Mouse (Mus musculus): Measurements from ENCODE around the gene Polr2l. TPM values are rescaled to one million over a fixed set of nuclear protein-coding genes. Genes with fewer than 3 reads are reported as not detected.

The Polr2l gene
- polyA plus RNA-seq (2016; fragmentation: Nextera tagmentation; extraction: Ambion mirVana): 87.0 and 95.7 TPM in 2 replicates

DNA sequence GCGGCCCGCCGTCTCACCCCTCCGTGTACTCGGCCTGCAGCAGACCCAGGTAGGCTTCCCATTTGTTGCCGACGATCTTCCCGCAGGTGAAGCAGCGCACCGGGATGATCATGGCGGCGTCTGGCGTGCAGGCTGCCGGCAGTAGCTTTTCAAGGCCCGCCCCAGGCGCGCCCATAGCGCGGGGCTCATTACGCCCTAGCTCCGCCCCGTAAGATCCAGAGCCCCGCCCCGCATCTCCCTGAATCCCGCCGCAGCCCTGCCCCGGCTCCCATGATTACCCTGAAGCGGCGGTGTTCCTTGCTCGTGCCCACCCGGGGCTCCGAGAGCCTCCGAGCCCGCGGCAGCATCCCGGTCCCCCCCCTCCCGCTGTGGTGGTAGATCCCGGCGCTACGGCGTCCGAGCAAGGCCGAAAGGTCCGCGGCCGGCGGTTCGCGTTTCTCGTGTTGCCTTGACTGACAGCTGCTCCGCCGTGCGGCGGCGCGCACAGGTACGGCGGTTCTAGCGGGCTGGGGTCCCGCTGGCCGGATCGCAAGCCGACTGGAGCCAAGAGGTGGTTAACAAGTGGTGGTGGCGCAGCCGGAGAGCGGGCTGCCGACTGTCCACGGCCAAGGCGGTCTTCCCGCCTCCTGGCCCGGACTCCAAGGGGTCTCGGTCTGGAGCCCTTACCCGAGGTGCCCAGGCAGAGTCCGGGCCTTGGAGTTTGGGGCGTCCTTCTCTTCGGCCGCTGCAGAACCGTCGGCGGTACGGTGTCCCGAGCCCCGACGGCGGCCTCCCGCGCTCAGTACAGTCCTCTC is at the start of gene Polr2l, which contains the start of gene Tspan4:
Gene Polr2l (minus strand): TSS at position 122 of the 794 bp plus-strand sequence.
Gene Tspan4 (plus strand): TSS at position 230 of the 794 bp plus-strand sequence.
- Histone ChIP-seq H3K4me1 (peaks cover 51% of the 10 kb centered on the region), H3K27ac (peak within 1 kb of the TSS; percentile 99), H3K9me3 (no peaks in the 10 kb centered on the region), H3K27me3 (ENCODE audit: poor library complexity, severe bottlenecking) (peaks cover 29% of the 10 kb centered on the region), H3K36me3 (replicated peaks) (peaks cover 26% of the 10 kb centered on the region), H3K4me3 (peak within 1 kb of the TSS; percentile 88)
- peak; percentile 92 for DNase-seq (ENCODE audit: extremely low spot score, low spot score)
- under 1% methylated on average over 87 of the region's 87 CpGs for WGBS

DNA sequence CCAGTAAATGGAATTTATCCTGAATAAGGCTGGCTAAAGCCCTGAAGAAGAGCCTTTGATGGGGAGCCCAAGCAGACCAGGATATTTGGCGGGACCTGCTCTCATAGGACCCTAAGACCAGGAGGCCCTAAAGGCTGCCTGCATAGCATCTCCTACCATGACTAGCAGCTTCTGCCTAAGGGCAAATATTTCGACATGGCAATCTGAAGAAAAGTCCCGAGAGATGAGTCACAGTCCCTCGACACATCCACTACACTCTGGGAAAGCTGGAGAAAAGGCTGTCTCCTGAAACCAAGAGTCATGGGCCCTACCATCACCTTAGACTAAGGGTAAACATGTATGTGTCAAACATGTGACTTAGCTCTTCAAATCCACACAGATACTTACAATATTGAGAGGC is 49.3 kb upstream of the Polr2l start:
- no peak overlapping the region for H3K4me3 ChIP-seq
- H3K27me3 ChIP-seq (ENCODE audit: poor library complexity, severe bottlenecking): no peaks in the 10 kb centered on the region
- H3K4me1 ChIP-seq: no peaks in the 10 kb centered on the region
- H3K36me3 ChIP-seq (replicated peaks): peaks cover 30% of the 10 kb centered on the region
- WGBS: 93% methylated on average over 4 of the region's 4 CpGs
- no peaks in the 10 kb centered on the region for H3K9me3 ChIP-seq
- H3K27ac ChIP-seq: no peak overlapping the region
- DNase-seq (ENCODE audit: extremely low spot score, low spot score): no peak

DNA sequence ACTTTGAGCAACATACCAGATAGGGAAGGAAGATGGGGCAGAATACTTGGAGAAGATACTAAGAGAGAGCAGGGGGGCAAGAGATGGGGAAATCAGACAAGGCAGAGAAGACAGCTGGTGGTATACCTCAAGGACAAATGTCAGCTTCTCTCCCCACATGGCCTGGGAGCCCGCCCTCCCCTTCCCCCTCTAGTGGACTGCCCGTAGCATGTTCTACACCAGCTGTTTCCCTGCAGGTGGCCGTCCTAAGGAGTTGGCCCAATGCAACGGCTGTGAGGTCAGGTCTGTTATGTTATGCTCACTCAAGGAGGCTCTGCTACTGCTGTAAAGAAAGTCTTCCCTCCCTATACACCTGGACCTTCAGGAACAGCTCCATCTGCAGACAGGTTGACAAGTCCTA is 48.1 kb upstream of the Polr2l start:
- no peak for DNase-seq (ENCODE audit: extremely low spot score, low spot score)

DNA sequence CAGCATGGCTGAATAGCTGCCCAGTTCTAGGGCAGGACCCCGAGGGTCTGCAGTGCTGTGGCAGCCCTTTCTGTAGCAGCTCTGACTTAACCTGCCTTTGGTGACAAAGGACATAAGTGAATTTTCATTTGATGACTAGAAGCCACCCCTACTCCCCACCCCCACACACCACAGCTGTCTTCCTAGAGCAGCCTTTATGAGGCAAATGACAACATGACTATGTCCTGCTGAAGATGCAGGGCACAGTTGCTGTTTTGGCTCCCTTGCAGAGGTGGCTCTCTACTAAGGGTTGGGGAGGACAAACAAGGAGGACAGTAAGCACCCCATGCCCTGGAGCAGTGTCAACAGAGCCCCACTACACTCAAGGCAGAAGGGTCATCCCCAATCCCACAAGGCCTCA is 44.9 kb upstream of the Polr2l start:
- Histone ChIP-seq H3K9me3 (no peaks in the 10 kb centered on the region), H3K36me3 (replicated peaks) (peaks cover 8% of the 10 kb centered on the region; the same call in 1 of the 2 replicates), H3K27ac (no peak overlapping the region), H3K4me3 (no peak overlapping the region), H3K27me3 (ENCODE audit: poor library complexity, severe bottlenecking) (no peaks in the 10 kb centered on the region), H3K4me1 (no peaks in the 10 kb centered on the region)
- DNase-seq (ENCODE audit: extremely low spot score, low spot score): no peak
- 80% methylated on average over 1 of the region's 1 CpGs for WGBS

More for the DNA sequence above, 48.1 kb upstream of the Polr2l start:
- H3K4me3 ChIP-seq: no peak overlapping the region
- no peaks in the 10 kb centered on the region for H3K4me1 ChIP-seq
- H3K27ac ChIP-seq: no peak overlapping the region
- H3K27me3 ChIP-seq (ENCODE audit: poor library complexity, severe bottlenecking): no peaks in the 10 kb centered on the region
- WGBS: 62% methylated on average over 4 of the region's 4 CpGs
- peaks cover 20% of the 10 kb centered on the region for H3K36me3 ChIP-seq (replicated peaks)
- no peaks in the 10 kb centered on the region for H3K9me3 ChIP-seq

DNA sequence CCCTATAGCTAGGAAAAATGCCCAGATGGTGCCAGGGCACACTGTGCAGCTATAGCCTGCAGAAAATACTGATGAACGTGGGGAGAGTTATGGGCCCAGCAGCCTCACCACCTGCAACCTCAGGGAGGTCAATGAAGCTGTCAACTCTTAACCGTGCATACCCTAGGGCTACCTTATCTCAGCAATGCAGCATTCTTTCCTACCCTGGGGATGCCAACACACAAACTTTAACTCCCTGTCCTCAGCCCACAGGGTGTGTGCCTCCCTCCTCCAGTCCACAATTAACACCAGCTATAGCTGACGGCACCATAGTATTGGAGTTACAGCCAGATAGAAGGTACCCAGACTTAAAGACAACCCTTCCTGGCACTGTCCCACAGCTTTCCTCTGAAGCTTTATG is 44.0 kb upstream of the Polr2l start:
- WGBS: 86% methylated on average over 3 of the region's 3 CpGs
- Histone ChIP-seq H3K36me3 (replicated peaks) (peaks cover 10% of the 10 kb centered on the region), H3K4me3 (no peak overlapping the region), H3K27me3 (ENCODE audit: poor library complexity, severe bottlenecking) (no peaks in the 10 kb centered on the region), H3K4me1 (no peaks in the 10 kb centered on the region), H3K27ac (no peak overlapping the region), H3K9me3 (no peaks in the 10 kb centered on the region)
- no peak for DNase-seq (ENCODE audit: extremely low spot score, low spot score)

DNA sequence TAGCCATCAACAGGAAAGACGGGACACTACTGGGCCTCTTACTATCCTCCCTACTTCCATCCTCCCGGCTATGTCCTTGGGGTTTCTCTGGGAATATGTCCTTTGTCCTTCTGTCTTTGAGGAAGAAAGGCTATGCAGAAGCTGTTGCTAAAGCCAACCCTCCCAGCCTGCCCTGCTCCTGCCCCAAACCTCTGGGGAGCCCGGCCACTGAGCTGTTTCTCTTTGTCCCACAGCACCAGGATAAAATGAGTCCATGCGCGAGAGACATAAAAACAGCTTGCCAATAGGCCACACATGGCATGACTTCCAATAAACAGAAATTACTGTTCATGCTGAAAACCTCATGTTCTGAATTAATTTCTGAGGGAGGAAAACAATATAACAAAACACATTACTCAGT is 43.4 kb upstream of the Polr2l start:
- no peaks in the 10 kb centered on the region for H3K4me1 ChIP-seq
- no peak for DNase-seq (ENCODE audit: extremely low spot score, low spot score)
- 90% methylated on average over 5 of the region's 5 CpGs for WGBS
- no peaks in the 10 kb centered on the region for H3K9me3 ChIP-seq
- peaks cover 17% of the 10 kb centered on the region for H3K36me3 ChIP-seq (replicated peaks)
- H3K4me3 ChIP-seq: no peak overlapping the region
- H3K27me3 ChIP-seq (ENCODE audit: poor library complexity, severe bottlenecking): no peaks in the 10 kb centered on the region
- H3K27ac ChIP-seq: no peak overlapping the region

DNA sequence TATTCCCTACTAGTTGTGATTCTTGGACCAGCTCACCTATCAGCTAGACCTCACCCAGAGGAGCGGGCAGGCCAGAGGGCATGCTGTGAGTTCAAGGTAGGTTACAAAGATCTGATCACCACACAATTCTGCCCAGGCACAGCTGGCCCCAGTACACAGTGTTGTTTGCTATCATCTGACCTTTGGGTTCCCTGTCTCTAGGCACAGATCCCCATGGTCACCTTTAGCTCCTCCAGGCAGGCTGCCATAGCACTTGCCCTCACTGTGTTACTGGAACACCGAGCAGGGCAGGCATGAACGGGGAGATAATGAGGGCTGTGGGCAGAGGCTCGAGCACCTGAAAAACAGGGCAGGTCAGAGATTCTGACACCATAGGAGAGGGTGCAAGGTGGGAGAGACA is 42.7 kb upstream of the Polr2l start:
- Histone ChIP-seq H3K27ac (no peak overlapping the region), H3K4me3 (no peak overlapping the region), H3K36me3 (replicated peaks) (peaks cover 17% of the 10 kb centered on the region), H3K9me3 (no peaks in the 10 kb centered on the region), H3K27me3 (ENCODE audit: poor library complexity, severe bottlenecking) (no peaks in the 10 kb centered on the region), H3K4me1 (no peaks in the 10 kb centered on the region)
- 84% methylated on average over 4 of the region's 4 CpGs for WGBS
- DNase-seq (ENCODE audit: extremely low spot score, low spot score): no peak

DNA sequence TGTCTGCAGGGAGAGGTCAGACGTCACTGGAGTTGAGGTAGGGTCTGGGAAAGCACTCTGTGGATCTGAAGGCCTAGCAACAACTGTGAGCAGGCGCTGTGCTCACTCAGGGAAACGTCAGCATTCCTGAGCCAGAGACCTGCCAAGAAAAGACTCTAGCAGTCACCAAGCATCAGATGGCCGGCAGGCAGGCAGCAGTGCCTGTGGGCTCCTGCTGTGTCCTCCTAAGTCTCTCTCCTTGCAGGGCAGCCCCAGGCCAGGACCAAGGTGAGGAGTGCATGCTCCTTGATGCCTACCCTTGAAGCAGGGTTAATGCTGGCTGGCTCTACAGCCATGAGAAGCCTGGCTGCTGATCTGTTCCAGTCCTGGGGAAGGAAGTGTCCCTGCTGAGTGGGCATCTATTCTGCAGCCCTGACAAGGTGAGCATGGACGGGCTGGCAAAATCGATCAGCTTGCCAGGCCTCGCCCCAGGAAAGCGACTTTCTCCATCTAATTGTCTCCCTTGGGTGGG is 35.8 kb upstream of the Polr2l start:
- H3K4me3 ChIP-seq: no peak overlapping the region
- H3K9me3 ChIP-seq: peaks cover 2% of the 10 kb centered on the region; the same call in 1 of the 2 replicates
- no peaks in the 10 kb centered on the region for H3K27me3 ChIP-seq (ENCODE audit: poor library complexity, severe bottlenecking)
- no peak for DNase-seq (ENCODE audit: extremely low spot score, low spot score)
- WGBS: 70% methylated on average over 8 of the region's 8 CpGs
- peaks cover 50% of the 10 kb centered on the region for H3K36me3 ChIP-seq (replicated peaks)
- H3K4me1 ChIP-seq: peaks cover 28% of the 10 kb centered on the region
- H3K27ac ChIP-seq: peak overlapping the region; percentile 26; the same call in 1 of the 2 replicates

DNA sequence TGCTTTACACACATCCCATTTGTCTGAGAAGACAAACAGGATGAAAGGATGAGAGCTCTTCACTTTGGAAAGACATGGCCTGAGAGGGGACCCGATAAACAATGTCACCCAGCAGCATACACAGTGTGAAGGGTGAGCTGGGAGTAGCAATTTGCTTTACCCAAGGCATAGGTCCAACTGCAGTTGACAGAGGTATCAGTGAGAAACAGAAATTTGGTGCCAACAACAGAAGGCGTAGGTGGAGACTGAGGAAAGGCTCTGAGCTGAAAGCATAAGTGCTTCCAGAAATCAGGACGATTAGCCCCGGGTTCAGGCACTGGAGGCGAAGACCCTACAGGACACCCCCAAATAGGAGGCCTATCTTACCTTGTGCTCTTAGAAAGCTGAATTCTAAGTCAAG is 35.3 kb upstream of the Polr2l start:
- H3K4me3 ChIP-seq: no peak overlapping the region
- peaks cover 49% of the 10 kb centered on the region for H3K36me3 ChIP-seq (replicated peaks)
- no peak for DNase-seq (ENCODE audit: extremely low spot score, low spot score)
- peaks cover 2% of the 10 kb centered on the region; the same call in 1 of the 2 replicates for H3K9me3 ChIP-seq
- WGBS: 93% methylated on average over 5 of the region's 5 CpGs
- H3K27me3 ChIP-seq (ENCODE audit: poor library complexity, severe bottlenecking): no peaks in the 10 kb centered on the region
- H3K27ac ChIP-seq: peak overlapping the region; percentile 26; the same call in 1 of the 2 replicates
- peaks cover 31% of the 10 kb centered on the region for H3K4me1 ChIP-seq

DNA sequence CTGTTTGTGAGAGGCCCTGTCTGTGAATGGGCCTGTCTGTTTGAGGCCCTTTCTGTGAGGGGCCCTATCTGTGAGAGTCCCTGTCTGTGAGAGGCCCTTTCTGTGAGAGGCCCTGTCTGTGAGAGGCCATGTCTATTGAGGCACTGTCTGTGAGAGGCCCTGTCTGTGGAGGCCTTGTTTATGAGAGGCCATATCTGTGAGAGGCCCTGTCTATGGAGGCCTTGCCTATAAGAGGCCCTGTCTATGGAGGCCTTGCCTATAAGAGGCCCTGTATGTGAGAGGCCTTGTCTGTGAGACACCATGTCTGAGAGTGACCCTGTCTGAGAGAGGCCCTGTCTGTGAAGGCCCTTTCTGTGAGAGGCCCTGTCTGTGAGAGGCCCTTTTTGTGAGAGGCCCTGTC is 33.2 kb upstream of the Polr2l start:
- H3K9me3 ChIP-seq: peaks cover 2% of the 10 kb centered on the region; the same call in 1 of the 2 replicates
- no peak for DNase-seq (ENCODE audit: extremely low spot score, low spot score)
- no peaks in the 10 kb centered on the region for H3K27me3 ChIP-seq (ENCODE audit: poor library complexity, severe bottlenecking)
- peak overlapping the region; percentile 82 for H3K27ac ChIP-seq
- 0 out of 2 replicates have a peak overlapping the region, but pooled peaks have one; percentile 5 for H3K4me3 ChIP-seq
- H3K36me3 ChIP-seq (replicated peaks): peaks cover 42% of the 10 kb centered on the region
- H3K4me1 ChIP-seq: peaks cover 31% of the 10 kb centered on the region

DNA sequence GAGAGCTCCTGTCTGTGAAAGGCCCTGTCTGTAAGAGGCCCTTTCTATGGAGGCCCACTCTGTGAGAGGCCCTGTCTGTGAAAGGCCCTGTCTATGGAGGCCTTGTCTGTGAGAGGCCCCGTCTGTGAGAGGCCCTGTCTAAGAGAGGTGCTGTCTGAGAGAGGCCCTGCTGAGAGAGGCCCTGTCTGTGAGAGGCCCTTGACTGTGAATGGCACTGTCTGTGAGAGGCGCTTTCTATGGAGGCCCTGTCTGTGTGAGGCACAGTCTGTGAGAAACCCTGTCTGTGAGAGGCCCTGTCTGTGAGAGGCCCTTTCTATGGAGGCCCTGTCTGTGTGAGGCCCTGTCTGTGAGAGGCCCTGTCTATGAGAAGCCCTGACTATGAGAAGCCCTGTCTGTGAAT is 31.3 kb upstream of the Polr2l start:
- WGBS: 80% methylated on average over 2 of the region's 2 CpGs
- H3K36me3 ChIP-seq (replicated peaks): peaks cover 39% of the 10 kb centered on the region
- H3K9me3 ChIP-seq: peaks cover 2% of the 10 kb centered on the region; the same call in 1 of the 2 replicates
- DNase-seq (ENCODE audit: extremely low spot score, low spot score): no peak
- no peaks in the 10 kb centered on the region for H3K27me3 ChIP-seq (ENCODE audit: poor library complexity, severe bottlenecking)
- peak overlapping the region; percentile 82 for H3K27ac ChIP-seq
- peak overlapping the region; percentile 8; the same call in 1 of the 2 replicates for H3K4me3 ChIP-seq
- peaks cover 31% of the 10 kb centered on the region for H3K4me1 ChIP-seq

DNA sequence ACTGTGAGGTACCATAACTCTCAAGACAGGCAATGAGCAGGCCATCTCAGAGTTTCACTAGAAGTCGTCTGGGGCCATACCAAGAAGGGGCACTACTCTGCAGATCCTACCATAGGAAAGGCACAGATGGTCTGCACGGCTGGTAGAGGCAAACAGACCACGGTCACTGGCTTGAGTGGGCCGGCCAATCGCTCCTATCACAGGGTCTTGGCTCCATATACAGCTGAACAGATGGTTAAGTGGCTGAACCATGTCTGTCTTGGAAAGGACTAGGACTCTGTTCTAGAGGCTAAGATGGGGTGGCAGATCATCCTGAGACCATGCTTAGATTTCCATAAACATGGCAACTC is 27.6 kb upstream of the Polr2l start:
- no peak overlapping the region for H3K27ac ChIP-seq
- WGBS: 94% methylated on average over 5 of the region's 5 CpGs

More for the DNA sequence above, 27.6 kb upstream of the Polr2l start:
- DNase-seq (ENCODE audit: extremely low spot score, low spot score): no peak
- H3K9me3 ChIP-seq: peaks cover 2% of the 10 kb centered on the region; the same call in 1 of the 2 replicates
- no peaks in the 10 kb centered on the region for H3K27me3 ChIP-seq (ENCODE audit: poor library complexity, severe bottlenecking)
- peaks cover 17% of the 10 kb centered on the region for H3K4me1 ChIP-seq
- peaks cover 34% of the 10 kb centered on the region for H3K36me3 ChIP-seq (replicated peaks)
- no peak overlapping the region for H3K4me3 ChIP-seq
